Mouse (Mus musculus): ENCODE data around the gene Mal. TPM values are rescaled to one million over a fixed set of nuclear protein-coding genes. Genes with fewer than 3 reads are reported as not detected.

Gene Mal
- 0.34 and 0.65 TPM in 2 replicates for total RNA-seq (2014; rRNA removed)
- polyA plus RNA-seq (2012; rRNA removed), result 0.05 and 0.15 TPM in 2 replicates

- no peaks in the 10 kb centered on the region for H3K79me2 ChIP-seq (ENCODE audit: control insufficient read depth, insufficient read depth, low read length)
- peak; percentile 32 for DNase-seq (ENCODE audit: extremely low read depth, low read depth, low spot score)
- H3K27me3 ChIP-seq (ENCODE audit: control insufficient read depth, insufficient read depth, low read length), result peaks cover 12% of the 10 kb centered on the region
- 1% methylated on average over 43 of the region's 43 CpGs for WGBS
- no peak for TF ChIP-seq CTCF (IDR thresholded peaks at IDR 0.05; ENCODE audit: low read depth, low read length)
- no peak for TF ChIP-seq POLR2A (IDR thresholded peaks at IDR 0.05; ENCODE audit: extremely low read depth, insufficient read depth, low read length)
- H3K4me1 ChIP-seq (ENCODE audit: control insufficient read depth, insufficient read depth, low read length), result peaks cover 6% of the 10 kb centered on the region
- H3K4me3 ChIP-seq (ENCODE audit: insufficient read depth, low read depth, low read length), result peak within 1 kb of the TSS; percentile 72; the same call in 1 of the 2 replicates
- H3K9ac ChIP-seq (ENCODE audit: low read depth, low read length), result peak within 1 kb of the TSS; percentile 53
- H3K27ac ChIP-seq (replicated peaks; ENCODE audit: insufficient read depth, low read depth, low read length), result no peak within 1 kb of the TSS
- no peaks in the 10 kb centered on the region for H3K36me3 ChIP-seq (ENCODE audit: control insufficient read depth, insufficient read depth, low read length)
Observed at GRCm38 (mm10) chr2:127656086-127656720, at the start of gene Mal. Gene Mal (minus strand): TSS chr2:127656695.

GRCm38 (mm10) chr2:127705267-127705666 lies 48.8 kb upstream of the Mal start:
- Histone ChIP-seq H3K27me3 (ENCODE audit: control insufficient read depth, insufficient read depth, low read length) (no peaks in the 10 kb centered on the region), H3K79me2 (ENCODE audit: control insufficient read depth, insufficient read depth, low read length) (no peaks in the 10 kb centered on the region), H3K4me3 (ENCODE audit: insufficient read depth, low read depth, low read length) (no peak overlapping the region), H3K4me1 (ENCODE audit: control insufficient read depth, insufficient read depth, low read length) (no peaks in the 10 kb centered on the region), H3K36me3 (ENCODE audit: control insufficient read depth, insufficient read depth, low read length) (no peaks in the 10 kb centered on the region), H3K9ac (ENCODE audit: low read depth, low read length) (no peak overlapping the region), H3K27ac (replicated peaks; ENCODE audit: insufficient read depth, low read depth, low read length) (no peak overlapping the region)
- TF ChIP-seq POLR2A (IDR thresholded peaks at IDR 0.05; ENCODE audit: extremely low read depth, insufficient read depth, low read length) (no peak), CTCF (IDR thresholded peaks at IDR 0.05; ENCODE audit: low read depth, low read length) (no peak)
- 87% methylated on average over 6 of the region's 6 CpGs for WGBS
- DNase-seq (ENCODE audit: extremely low read depth, low read depth, low spot score), result no peak

DNA sequence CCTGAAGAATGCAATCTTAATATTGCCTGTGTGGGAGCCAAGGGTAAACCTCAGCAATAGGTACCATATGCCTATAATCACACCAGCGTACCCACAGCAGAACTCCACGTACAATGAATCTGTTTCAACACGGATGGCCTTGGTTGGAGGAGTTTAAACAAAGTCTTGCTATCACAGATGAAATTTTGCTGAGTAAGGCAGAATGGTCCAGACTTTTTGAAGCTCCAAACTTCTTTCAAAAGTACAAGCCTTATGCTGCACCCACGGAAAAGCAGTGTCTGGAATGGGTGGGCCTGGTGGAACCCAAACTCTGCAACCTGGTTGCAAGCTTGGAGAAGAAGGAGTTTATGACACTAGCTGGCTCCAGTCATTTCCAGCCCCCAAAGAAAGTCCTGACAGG lies 32.7 kb upstream of the Mal start:
- no peaks in the 10 kb centered on the region for H3K79me2 ChIP-seq (ENCODE audit: control insufficient read depth, insufficient read depth, low read length)
- no peaks in the 10 kb centered on the region for H3K4me1 ChIP-seq (ENCODE audit: control insufficient read depth, insufficient read depth, low read length)
- 70% methylated on average over 4 of the region's 4 CpGs for WGBS
- H3K9ac ChIP-seq (ENCODE audit: low read depth, low read length), result no peak overlapping the region
- no peak for DNase-seq (ENCODE audit: extremely low read depth, low read depth, low spot score)
- H3K4me3 ChIP-seq (ENCODE audit: insufficient read depth, low read depth, low read length), result no peak overlapping the region
- H3K27ac ChIP-seq (replicated peaks; ENCODE audit: insufficient read depth, low read depth, low read length), result no peak overlapping the region
- H3K36me3 ChIP-seq (ENCODE audit: control insufficient read depth, insufficient read depth, low read length), result no peaks in the 10 kb centered on the region
- TF ChIP-seq CTCF (IDR thresholded peaks at IDR 0.05; ENCODE audit: low read depth, low read length) (no peak), POLR2A (IDR thresholded peaks at IDR 0.05; ENCODE audit: extremely low read depth, insufficient read depth, low read length) (no peak)
- 0 out of 2 replicates have a peak, but pooled peaks cover 3% of the 10 kb centered on the region for H3K27me3 ChIP-seq (ENCODE audit: control insufficient read depth, insufficient read depth, low read length)

- H3K27ac ChIP-seq (replicated peaks; ENCODE audit: insufficient read depth, low read depth, low read length), result no peak overlapping the region
- H3K79me2 ChIP-seq (ENCODE audit: control insufficient read depth, insufficient read depth, low read length), result no peaks in the 10 kb centered on the region
- no peak overlapping the region for H3K4me3 ChIP-seq (ENCODE audit: insufficient read depth, low read depth, low read length)
- WGBS, result 36% methylated on average over 12 of the region's 12 CpGs
- no peaks in the 10 kb centered on the region for H3K36me3 ChIP-seq (ENCODE audit: control insufficient read depth, insufficient read depth, low read length)
- TF ChIP-seq CTCF (IDR thresholded peaks at IDR 0.05; ENCODE audit: low read depth, low read length), result peak; percentile 77
- no peak for TF ChIP-seq POLR2A (IDR thresholded peaks at IDR 0.05; ENCODE audit: extremely low read depth, insufficient read depth, low read length)
- no peaks in the 10 kb centered on the region for H3K4me1 ChIP-seq (ENCODE audit: control insufficient read depth, insufficient read depth, low read length)
- H3K27me3 ChIP-seq (ENCODE audit: control insufficient read depth, insufficient read depth, low read length), result no peaks in the 10 kb centered on the region
- H3K9ac ChIP-seq (ENCODE audit: low read depth, low read length), result no peak overlapping the region
- DNase-seq (ENCODE audit: extremely low read depth, low read depth, low spot score), result peak; percentile 63
Observed at GRCm38 (mm10) chr2:127683687-127684331, 27.3 kb upstream of the Mal start.

GRCm38 (mm10) chr2:127667843-127668506 lies 11.5 kb upstream of the Mal start:
- 6% methylated on average over 2 of the region's 2 CpGs for WGBS
- Histone ChIP-seq H3K79me2 (ENCODE audit: control insufficient read depth, insufficient read depth, low read length) (no peaks in the 10 kb centered on the region), H3K27me3 (ENCODE audit: control insufficient read depth, insufficient read depth, low read length) (no peaks in the 10 kb centered on the region), H3K4me1 (ENCODE audit: control insufficient read depth, insufficient read depth, low read length) (no peaks in the 10 kb centered on the region), H3K4me3 (ENCODE audit: insufficient read depth, low read depth, low read length) (no peak overlapping the region), H3K27ac (replicated peaks; ENCODE audit: insufficient read depth, low read depth, low read length) (no peak overlapping the region), H3K9ac (ENCODE audit: low read depth, low read length) (no peak overlapping the region), H3K36me3 (ENCODE audit: control insufficient read depth, insufficient read depth, low read length) (no peaks in the 10 kb centered on the region)
- DNase-seq (ENCODE audit: extremely low read depth, low read depth, low spot score), result peak; percentile 25
- TF ChIP-seq CTCF (IDR thresholded peaks at IDR 0.05; ENCODE audit: low read depth, low read length) (0 out of 2 replicates have a peak, but pooled peaks have one; percentile 11), POLR2A (IDR thresholded peaks at IDR 0.05; ENCODE audit: extremely low read depth, insufficient read depth, low read length) (no peak)
